Mouse (Mus musculus) intestine, embryonic 14.5 days (tissue): Measurements from ENCODE around the gene Hectd4. TPM values are rescaled to one million over a fixed set of nuclear protein-coding genes. Genes with fewer than 3 reads are reported as not detected.

Experiments
- polyA plus RNA-seq: library from polyadenylated mRNA; unstranded; fragments of >200 nt; fragmentation: Nextera tagmentation; extraction: Ambion mirVana; gene quantifications from 2 replicates; pipeline ENCODE4 v1.2.1, GENCODE M21; 2014

Hectd4 gene
- polyA plus RNA-seq, 1 experiment from 2014 or later: 8.1 TPM

Other genes with a start within 250 kb of the Hectd4 start
- 0.11 and 0.19 TPM in 2 replicates for gene Rph3a, start 210.1 kb upstream of the Hectd4 start, polyA plus RNA-seq
- gene Ptpn11, start 28.8 kb upstream of the Hectd4 start, polyA plus RNA-seq: 23.2 and 24.3 TPM in 2 replicates
- 766 and 768 TPM in 2 replicates for gene Rpl6, start 15.7 kb upstream of the Hectd4 start, polyA plus RNA-seq
- 72.4 and 74.9 TPM in 2 replicates for gene Trafd1, start 165.4 kb downstream of the Hectd4 start, polyA plus RNA-seq
- gene Naa25, start 177.7 kb downstream of the Hectd4 start, polyA plus RNA-seq: 47.4 and 53.2 TPM in 2 replicates
- gene Tmem116, start 231.7 kb downstream of the Hectd4 start, polyA plus RNA-seq: 1.8 and 2.7 TPM in 2 replicates
- gene Erp29, start 232.3 kb downstream of the Hectd4 start, polyA plus RNA-seq: 164 and 167 TPM in 2 replicates